Mouse (Mus musculus) CH12.LX (cell line): ENCODE measurements around the gene Trappc3. TPM values are rescaled to one million over a fixed set of nuclear protein-coding genes. Genes with fewer than 3 reads are reported as not detected.

Experiments
- DNase-seq: peaks from one replicate; pipeline ENCODE4 v3.0.0-alpha.2; 2013; ENCODE audit errors: extremely low read depth
- H3K27ac ChIP-seq: 2 replicates; pipeline ENCODE4 v1.5.1; 2012; ENCODE audit warnings: low read depth, mild to moderate bottlenecking, control low read depth, moderate library complexity; ENCODE audit not compliant: insufficient read depth
- H3K27me3 ChIP-seq: replicated peaks from 2 replicates; pipeline ENCODE3; 2012; ENCODE audit warnings: inconsistent platforms
- H3K36me3 ChIP-seq, 2 experiments: replicated peaks in 1 of 2; 2 replicates each; pipeline versions ENCODE3 to v1.6.1; 2012; ENCODE audit warnings: inconsistent platforms in 1 of 2, low read length in 1 of 2, mild to moderate bottlenecking in 1 of 2, mixed read lengths in 1 of 2, moderate library complexity in 1 of 2; ENCODE audit not compliant: control insufficient read depth in 1 of 2, insufficient read depth in 1 of 2
- H3K4me1 ChIP-seq, 2 experiments: 2 replicates each; pipeline ENCODE4 v1.6.1; 2012; ENCODE audit warnings: inconsistent platforms in 1 of 2, moderate library complexity in 1 of 2; ENCODE audit not compliant: insufficient read depth in 2 of 2, control insufficient read depth in 1 of 2
- H3K4me2 ChIP-seq: 2 replicates; pipeline ENCODE4 v1.6.1; 2012; ENCODE audit warnings: low read depth, mild to moderate bottlenecking, control low read depth; ENCODE audit not compliant: poor library complexity, insufficient read depth, severe bottlenecking
- H3K4me3 ChIP-seq, 3 experiments: fragments of 150-350 bp in 1 of 3; sonication (generic) in 1 of 3; replicated peaks in 1 of 3; 2 replicates each; pipeline versions ENCODE3 to v1.5.1; 2011 to 2012; ENCODE audit warnings: low read depth in 2 of 3, low read length in 2 of 3, mild to moderate bottlenecking in 2 of 3, moderate library complexity in 2 of 3, control low read depth in 1 of 3, improper control_type of control experiment in 1 of 3, inconsistent platforms in 1 of 3, mixed read lengths in 1 of 3; ENCODE audit not compliant: poor library complexity in 1 of 3
- H3K79me2 ChIP-seq: replicated peaks from 2 replicates; pipeline ENCODE4 v1.6.1; 2012; ENCODE audit warnings: mild to moderate bottlenecking, moderate library complexity; ENCODE audit not compliant: control insufficient read depth, poor library complexity, insufficient read depth, severe bottlenecking; ENCODE audit errors: extremely low read depth
- H3K9ac ChIP-seq: 2 replicates; pipeline ENCODE4 v1.6.1; 2012; ENCODE audit warnings: low read depth, mild to moderate bottlenecking, control low read depth, moderate library complexity; ENCODE audit not compliant: insufficient read depth
- H3K9me3 ChIP-seq: replicated peaks from 2 replicates; pipeline ENCODE3; 2012; ENCODE audit warnings: low read length, inconsistent platforms, mixed read lengths
- BHLHE40 ChIP-seq: IDR thresholded peaks from 2 replicates; pipeline ENCODE4 v1.6.1; 2011; ENCODE audit warnings: mild to moderate bottlenecking, low read depth, low read length, improper control_type of control experiment
- CHD1 ChIP-seq: IDR thresholded peaks from 2 replicates; pipeline ENCODE4 v1.6.1; 2012; ENCODE audit warnings: low read depth, low read length, improper control_type of control experiment, inconsistent platforms
- CHD2 ChIP-seq: IDR thresholded peaks from 2 replicates; pipeline ENCODE4 v1.6.1; 2011; ENCODE audit warnings: low read length, improper control_type of control experiment
- CTCF ChIP-seq, 2 experiments: IDR thresholded peaks in 1 of 2; conservative IDR thresholded peaks in 1 of 2; 2 replicates each; pipeline ENCODE4 v1.5.1; 2011 to 2012; ENCODE audit warnings: low read depth in 2 of 2, low read length in 2 of 2, improper control_type of control experiment in 1 of 2, inconsistent platforms in 1 of 2, mild to moderate bottlenecking in 1 of 2, moderate library complexity in 1 of 2
- ELF1 ChIP-seq: IDR thresholded peaks from 2 replicates; pipeline ENCODE4 v1.6.1; 2014; ENCODE audit warnings: low read depth, mild to moderate bottlenecking, inconsistent platforms, low read length, improper control_type of control experiment
- EP300 ChIP-seq: IDR thresholded peaks from 2 replicates; pipeline ENCODE4 v1.6.1; 2011; ENCODE audit warnings: low read length, improper control_type of control experiment
- JUND ChIP-seq: conservative IDR thresholded peaks from 2 replicates; pipeline ENCODE4 v1.6.1; 2011; ENCODE audit warnings: low read depth, low read length, improper control_type of control experiment
- KAT2A ChIP-seq: IDR thresholded peaks from 2 replicates; pipeline ENCODE4 v1.6.1; 2012; ENCODE audit warnings: low read length, improper control_type of control experiment, inconsistent platforms; ENCODE audit not compliant: insufficient replicate concordance
- MAX ChIP-seq: IDR thresholded peaks from 2 replicates; pipeline ENCODE4 v1.6.1; 2011; ENCODE audit warnings: low read length, improper control_type of control experiment
- MYC ChIP-seq: IDR thresholded peaks from 2 replicates; pipeline ENCODE4 v1.6.1; 2011; ENCODE audit warnings: low read depth, mild to moderate bottlenecking, improper control_type of control experiment, low read length
- NELFE ChIP-seq: IDR thresholded peaks from 2 replicates; pipeline ENCODE4 v1.6.1; 2011; ENCODE audit warnings: low read depth, low read length, improper control_type of control experiment
- PAX5 ChIP-seq: IDR thresholded peaks from 2 replicates; pipeline ENCODE4 v1.6.1; 2012; ENCODE audit warnings: low read length, inconsistent platforms, mixed read lengths
- POLR2A ChIP-seq: IDR thresholded peaks from 2 replicates; pipeline ENCODE4 v1.6.1; 2011; ENCODE audit warnings: low read depth, mild to moderate bottlenecking, improper control_type of control experiment, low read length
- POLR2AphosphoS2 ChIP-seq: IDR thresholded peaks from 2 replicates; pipeline ENCODE4 v1.6.1; 2011; ENCODE audit warnings: low read depth, low read length, improper control_type of control experiment
- RAD21 ChIP-seq: IDR thresholded peaks from 2 replicates; pipeline ENCODE4 v1.6.1; 2011; ENCODE audit warnings: low read depth, mild to moderate bottlenecking, low read length, improper control_type of control experiment, moderate library complexity
- RCOR1 ChIP-seq: conservative IDR thresholded peaks from 2 replicates; pipeline ENCODE4 v1.6.1; 2012; ENCODE audit warnings: low read depth, mild to moderate bottlenecking, inconsistent platforms, low read length, improper control_type of control experiment
- SMC3 ChIP-seq: IDR thresholded peaks from 2 replicates; pipeline ENCODE4 v1.6.1; 2011; ENCODE audit warnings: low read depth, low read length, improper control_type of control experiment
- TBP ChIP-seq: conservative IDR thresholded peaks from 2 replicates; pipeline ENCODE4 v1.6.1; 2011; ENCODE audit warnings: low read depth, low read length, improper control_type of control experiment
- USF1 ChIP-seq: IDR thresholded peaks from 2 replicates; pipeline ENCODE4 v1.6.1; 2014; ENCODE audit warnings: low read depth, mild to moderate bottlenecking, inconsistent platforms, low read length, improper control_type of control experiment
- ZKSCAN1 ChIP-seq: IDR thresholded peaks from 2 replicates; pipeline ENCODE4 v1.6.1; 2012; ENCODE audit warnings: low read depth, inconsistent platforms, low read length, improper control_type of control experiment, borderline replicate concordance
- ZMIZ1 ChIP-seq: IDR thresholded peaks from 2 replicates; pipeline ENCODE4 v1.6.1; 2012; ENCODE audit warnings: low read depth, mild to moderate bottlenecking, inconsistent platforms, low read length, improper control_type of control experiment
- ZNF384 ChIP-seq: IDR thresholded peaks from 2 replicates; pipeline ENCODE4 v1.6.1; 2012; ENCODE audit warnings: low read depth, low read length, improper control_type of control experiment, inconsistent platforms
- dilution Hi-C: fragments of 300-500 bp; cut with MboI; formaldehyde crosslinking; loops from 2 replicates; pipeline ENCODE4 v1.14.3; 2020; ENCODE audit warnings: low sequenced_read_pairs; ENCODE audit not compliant: extremely low pct_unique_long_range_greater_than_20kb, extremely low pct_ligation_motif_present
- in situ Hi-C: fragments of 300-500 bp; cut with MboI; formaldehyde crosslinking; loops from 3 replicates; pipeline ENCODE4 v1.14.3; 2019; ENCODE audit warnings: low sequenced_read_pairs, low pct_ligation_motif_present, low pct_unique_long_range_greater_than_20kb, mixed read lengths
- polyA plus RNA-seq: library from polyadenylated mRNA; unstranded; fragments of >175 nt; gene quantifications from 2 replicates; pipeline ENCODE4 v1.2.1, GENCODE M21; 2012; ENCODE audit warnings: low read depth; ENCODE audit not compliant: insufficient read length
- total RNA-seq, 2 experiments: library from RNA; depleted of rRNA; stranded (reverse); fragments of 300-350 nt in 1 of 2; fragments of >200 nt in 1 of 2; gene quantifications; 2 replicates each; pipeline ENCODE4 v1.2.3; 2012 to 2014

The Trappc3 gene
- total and polyA plus RNA-seq, 3 experiments, result 72.7 to 94.8 (median 74.1) TPM

DNA sequence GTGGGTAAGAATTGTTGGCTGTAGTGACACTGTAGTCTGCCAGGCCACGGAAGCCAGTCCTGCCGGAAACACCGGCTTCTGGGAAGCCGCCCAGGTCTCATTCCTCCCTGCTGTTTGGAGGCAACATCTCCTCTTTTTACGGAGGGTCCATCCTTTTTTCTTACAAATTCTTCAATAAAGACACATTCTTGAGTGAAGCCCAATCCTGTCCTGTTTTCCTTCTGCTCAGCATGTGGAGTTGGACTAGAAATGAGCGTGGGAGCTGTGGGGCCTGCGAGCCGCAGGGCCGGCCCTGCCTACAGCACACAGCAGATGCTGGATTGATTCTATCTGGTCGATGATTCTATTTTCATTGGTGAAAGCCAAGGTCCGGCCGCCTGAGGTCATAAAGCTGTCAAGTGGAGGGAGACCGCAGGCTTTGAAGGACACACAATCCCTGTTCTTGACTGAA, 13.6 kb downstream of the Trappc3 start:
- peaks cover 30 to 52% of the 10 kb centered on the region in 2 experiments for H3K36me3 ChIP-seq
- no peaks in the 10 kb centered on the region for H3K9me3 ChIP-seq
- H3K27ac ChIP-seq, result no peak overlapping the region
- no peak overlapping the region for H3K4me2 ChIP-seq
- peaks cover 0 to 6% of the 10 kb centered on the region in 2 experiments; a peak in 1 of 4 replicates for H3K4me1 ChIP-seq
- no peaks in the 10 kb centered on the region for H3K27me3 ChIP-seq
- dilution Hi-C loops, result no loop called here
- no peak for DNase-seq
- TF ChIP-seq CHD2, result no peak
- TF ChIP-seq MYC, result no peak
- TF ChIP-seq EP300, result no peak
- no peak for TF ChIP-seq USF1
- no peak for TF ChIP-seq ZNF384
- no peak for TF ChIP-seq JUND
- TF ChIP-seq CTCF (conservative IDR thresholded peaks at IDR 0.05 in 1 of 2, IDR thresholded peaks at IDR 0.05 in 1 of 2; ENCODE audit: low read depth in 2 of 2, low read length in 2 of 2), result no peak
- no peak for TF ChIP-seq RCOR1
- no peak overlapping the region for H3K4me3 ChIP-seq
- H3K79me2 ChIP-seq, result no peaks in the 10 kb centered on the region
- H3K9ac ChIP-seq, result no peak overlapping the region
- in situ Hi-C loops, result no loop called here

DNA sequence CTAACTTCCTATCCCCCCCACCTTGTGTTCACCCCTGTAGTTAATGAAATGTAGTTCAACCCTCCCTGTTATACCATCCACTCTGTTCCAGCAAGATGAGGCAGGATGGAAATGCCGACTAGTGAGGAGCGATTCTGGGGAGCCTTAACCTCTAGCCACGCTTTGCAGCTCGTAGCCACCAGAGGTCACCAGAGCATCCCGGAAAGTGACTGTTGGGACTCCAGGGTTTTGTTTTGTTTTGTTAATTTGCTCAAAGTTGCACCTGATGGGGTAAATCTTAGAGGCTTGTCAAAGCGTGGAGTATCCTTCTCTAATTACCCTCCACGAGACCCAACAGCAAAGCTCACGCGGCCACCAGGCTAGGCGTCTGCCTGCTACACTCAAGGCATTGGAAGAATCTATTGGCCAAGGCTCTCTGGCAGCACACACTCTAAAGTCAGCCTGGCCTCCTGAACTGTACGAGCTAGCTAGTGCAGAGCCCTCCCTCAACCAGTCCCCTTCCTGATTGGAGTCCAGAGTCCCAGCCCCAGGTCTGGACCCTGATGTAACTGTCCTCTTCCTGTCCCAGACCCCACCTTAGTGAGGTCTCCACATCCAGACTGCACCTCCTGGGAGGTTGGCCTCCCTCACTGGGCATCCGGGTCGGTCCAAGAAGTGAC, 15.9 kb downstream of the Trappc3 start:
- Histone ChIP-seq H3K4me1 (peaks cover 0 to 17% of the 10 kb centered on the region in 2 experiments; a peak in 2 of 4 replicates), H3K4me2 (peak overlapping the region; percentile 5; the same call in 1 of the 2 replicates), H3K9me3 (no peaks in the 10 kb centered on the region), H3K36me3 (peaks cover 23 to 33% of the 10 kb centered on the region in 2 experiments), H3K4me3 (no peak overlapping the region), H3K79me2 (no peaks in the 10 kb centered on the region), H3K9ac (no peak overlapping the region), H3K27me3 (no peaks in the 10 kb centered on the region), H3K27ac (no peak overlapping the region)
- 0 out of 2 replicates have a peak, but pooled peaks have one; percentile 19 for TF ChIP-seq CHD2
- no peak for TF ChIP-seq CHD1
- TF ChIP-seq KAT2A, result no peak
- TF ChIP-seq TBP, result no peak
- no peak for TF ChIP-seq ZKSCAN1
- TF ChIP-seq NELFE, result no peak
- TF ChIP-seq POLR2A, result no peak
- peak; percentile 90 for TF ChIP-seq SMC3
- TF ChIP-seq ZNF384, result no peak
- peak; percentile 78 for TF ChIP-seq RAD21
- TF ChIP-seq MAX, result no peak
- peak; percentile 65 to 89 for TF ChIP-seq CTCF (conservative IDR thresholded peaks at IDR 0.05 in 1 of 2, IDR thresholded peaks at IDR 0.05 in 1 of 2; ENCODE audit: low read depth in 2 of 2, low read length in 2 of 2)
- no peak for TF ChIP-seq ZMIZ1
- TF ChIP-seq ELF1, result no peak
- TF ChIP-seq PAX5, result no peak
- no peak for TF ChIP-seq BHLHE40
- TF ChIP-seq POLR2AphosphoS2, result no peak
- dilution Hi-C loops, result no loop called here
- DNase-seq, result peak; percentile 51
- in situ Hi-C loops, result no loop called here
